Mouse (Mus musculus) cerebellum, adult 9-10 months (tissue): ENCODE measurements at regions not wholly inside any gene's neighbourhood (a gene's known extent, or its start where the extent isn't known, plus 50 kb on each side); places are given as distances from the start of the nearest gene placed in this dataset.
A peak's percentile ranks its signal among the peaks of the same experiment; 100 is the strongest.

Source experiments
- DNase-seq: peaks from one replicate; pipeline ENCODE4 v3.0.0; 2022

DNA sequence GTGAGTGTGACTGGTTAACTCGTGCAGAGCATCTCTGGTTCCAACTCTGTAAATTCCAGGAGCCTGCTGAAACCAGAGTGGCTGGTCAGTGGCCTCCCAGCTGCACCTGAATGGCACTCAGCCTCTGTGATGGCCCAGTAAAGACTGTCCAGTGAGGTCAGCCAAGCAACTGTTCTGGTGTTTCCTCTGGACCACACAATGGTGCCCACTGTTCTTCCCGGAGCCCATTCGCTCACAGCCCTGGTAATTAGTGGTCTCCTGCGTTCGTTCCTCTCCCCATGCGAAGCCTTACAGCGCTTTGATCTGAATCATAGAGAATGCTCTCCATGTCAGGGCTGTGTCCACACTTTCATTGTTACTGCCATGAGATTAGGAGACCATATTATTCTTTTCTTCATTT, 75.5 kb downstream of the Enkur start:
- DNase-seq: no peak

DNA sequence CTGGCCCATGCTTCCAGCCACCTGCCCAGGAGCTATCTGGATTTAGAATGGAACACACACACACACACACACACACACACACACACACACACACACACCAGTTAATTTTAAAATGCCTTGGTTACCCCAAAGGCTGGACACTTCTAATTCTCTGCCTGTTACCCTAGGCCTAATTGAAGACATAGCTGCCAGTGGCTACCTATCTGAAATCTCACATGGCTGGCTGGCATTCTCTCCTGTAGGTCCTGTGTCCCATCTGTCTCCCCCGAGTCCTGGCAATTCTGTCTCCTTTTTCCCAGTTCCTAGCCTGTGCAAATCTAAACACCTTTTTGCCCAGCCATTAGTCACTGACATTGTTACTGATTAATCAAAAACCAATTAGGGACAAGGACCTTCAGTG, 78.6 kb downstream of the Enkur start:
- DNase-seq: peak; percentile 66

DNA sequence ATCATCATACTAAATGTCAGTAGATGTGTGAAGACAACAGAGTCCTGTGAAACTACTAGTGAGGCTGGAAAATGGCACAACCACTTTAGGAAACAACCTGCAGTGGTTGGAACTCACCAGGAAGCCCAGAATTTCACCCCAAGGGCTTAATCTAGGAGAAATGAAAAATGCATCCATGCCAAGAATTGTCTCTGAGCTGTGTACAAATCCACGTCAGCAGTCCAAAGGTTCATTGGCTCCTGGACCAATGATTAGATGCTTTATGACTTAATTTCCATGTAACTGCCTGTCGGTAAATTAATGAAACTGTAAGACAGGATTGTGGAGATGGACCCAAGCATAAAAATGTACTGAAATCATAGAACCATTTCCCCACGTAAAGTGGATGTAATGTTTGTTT, 82.7 kb downstream of the Enkur start:
- DNase-seq: no peak

GRCm38 (mm10) chr2:21121663-21122062, 83.5 kb downstream of the Enkur start:
- no peak for DNase-seq

DNA sequence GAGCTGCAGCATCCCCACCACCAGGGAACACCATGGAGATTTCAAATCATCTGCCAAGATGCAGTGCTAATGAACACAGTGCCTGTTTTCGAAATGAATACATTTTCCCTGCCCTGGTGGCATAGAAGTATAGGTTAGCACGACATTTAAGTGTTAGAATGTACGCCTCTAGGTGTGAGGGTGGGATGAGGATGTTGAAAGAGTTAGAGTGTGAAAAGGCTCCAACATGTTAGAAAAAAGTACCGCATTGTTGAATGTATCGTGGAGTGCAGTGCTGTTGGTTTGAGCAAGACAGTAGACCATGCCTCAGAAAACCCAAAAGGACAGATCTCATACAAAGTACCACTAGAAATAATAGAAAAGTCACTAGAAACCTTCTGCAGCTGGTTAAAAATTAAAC, 88.3 kb downstream of the Enkur start:
- no peak for DNase-seq

DNA sequence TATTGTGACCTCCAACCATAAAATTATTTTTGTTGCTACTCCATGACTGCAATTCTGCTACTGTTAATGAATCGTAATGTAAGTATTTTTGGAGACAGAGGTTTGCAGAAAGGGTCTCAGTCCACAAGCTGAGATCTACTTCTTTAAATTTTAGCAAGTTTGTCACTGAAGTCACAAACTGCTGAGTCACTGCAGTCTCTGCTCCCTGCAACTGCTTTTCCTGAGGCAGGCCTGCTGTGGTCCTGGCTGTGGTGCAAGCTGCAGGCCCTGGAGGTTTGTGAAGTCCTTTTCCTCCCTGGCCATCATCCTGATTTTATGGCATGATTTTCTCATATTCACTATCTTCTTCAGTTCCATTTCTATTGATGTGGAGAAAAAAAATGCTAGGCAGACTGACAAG, 93.6 kb downstream of the Enkur start:
- no peak for DNase-seq

- DNase-seq: no peak
Measured at GRCm38 (mm10) chr2:21100248-21100808, 104.8 kb downstream of the Enkur start.

- peak; percentile 94 for DNase-seq
Measured at GRCm38 (mm10) chr2:21091058-21091971, 113.8 kb downstream of the Enkur start.

GRCm38 (mm10) chr2:21085517-21085916, 116.8 kb upstream of the Arhgap21 start:
- no peak for DNase-seq

GRCm38 (mm10) chr2:21067292-21067850, 98.7 kb upstream of the Arhgap21 start:
- DNase-seq: no peak

DNA sequence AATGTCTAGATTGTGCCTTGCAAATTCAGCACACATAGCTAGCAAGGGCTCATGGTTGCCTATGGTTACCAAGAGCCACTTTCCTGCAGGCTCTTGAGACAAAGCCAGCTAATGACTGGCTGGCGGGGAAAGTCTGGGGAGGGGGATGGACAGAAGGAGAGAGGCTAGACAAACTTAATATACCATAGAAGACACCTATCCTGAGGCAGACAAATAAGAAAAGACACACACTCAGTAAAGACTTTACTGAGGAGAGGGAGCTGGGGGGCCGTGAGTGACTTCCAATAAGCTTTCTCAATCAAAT, 91.6 kb upstream of the Arhgap21 start:
- no peak for DNase-seq

- DNase-seq: no peak
Measured at GRCm38 (mm10) chr2:21059618-21060346, 91.1 kb upstream of the Arhgap21 start.

GRCm38 (mm10) chr2:21058940-21059339, 90.3 kb upstream of the Arhgap21 start:
- no peak for DNase-seq

GRCm38 (mm10) chr2:21056450-21057210, 87.9 kb upstream of the Arhgap21 start:
- DNase-seq: no peak

DNA sequence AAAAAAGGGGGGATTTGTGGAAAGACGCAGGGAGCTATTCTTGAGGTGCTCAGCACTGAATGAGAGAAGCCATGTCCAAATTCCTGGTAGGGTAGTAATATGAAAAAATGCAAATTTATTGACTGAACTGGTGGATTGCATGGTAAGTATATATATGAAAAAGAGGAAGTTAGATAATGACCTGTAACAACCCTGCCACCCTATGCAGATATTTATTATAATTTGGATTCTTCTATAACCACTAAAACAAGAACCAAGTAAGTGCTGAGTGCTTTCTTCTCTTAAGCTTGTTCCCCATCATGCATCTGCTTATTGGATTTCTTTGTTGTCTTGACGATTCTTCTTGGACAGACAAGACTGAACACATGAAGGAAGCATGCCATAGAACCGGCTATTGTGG, 86.7 kb upstream of the Arhgap21 start:
- no peak for DNase-seq

DNA sequence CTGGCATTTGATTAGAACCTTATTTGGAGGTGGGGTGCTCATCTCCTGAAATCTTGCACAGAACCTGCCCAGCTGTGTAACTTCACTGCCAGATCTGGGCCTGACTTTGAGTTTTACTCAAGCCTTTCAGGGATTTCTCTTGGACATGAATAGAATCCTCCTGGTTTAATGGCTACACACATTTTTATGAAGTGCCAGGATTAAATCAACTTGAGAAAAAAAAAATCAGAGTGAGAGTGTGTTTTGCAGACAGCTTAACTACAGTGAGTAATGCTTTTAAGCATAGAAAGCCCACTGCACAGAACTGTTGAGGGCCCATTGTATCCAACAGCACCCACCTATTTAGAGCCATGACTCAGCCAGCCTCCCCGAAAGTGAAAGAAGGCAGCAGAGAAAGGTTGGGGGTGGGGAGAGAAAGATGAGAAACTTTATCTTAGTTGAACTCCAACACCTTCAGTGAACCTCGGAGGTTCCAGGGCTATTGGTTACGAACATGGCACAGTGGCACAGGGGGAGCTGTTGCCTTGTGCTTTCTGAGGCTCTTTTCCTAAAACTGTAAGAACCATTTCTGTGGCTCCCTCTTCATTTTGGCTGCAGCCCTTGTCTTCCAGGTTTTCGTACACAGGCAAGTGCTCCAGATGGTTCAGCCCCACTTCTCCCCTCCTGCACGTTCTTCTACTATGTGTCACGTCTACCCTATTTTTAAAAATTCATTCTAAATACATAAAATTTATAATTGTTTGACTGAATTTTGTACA, 85.8 kb upstream of the Arhgap21 start:
- DNase-seq: no peak

DNA sequence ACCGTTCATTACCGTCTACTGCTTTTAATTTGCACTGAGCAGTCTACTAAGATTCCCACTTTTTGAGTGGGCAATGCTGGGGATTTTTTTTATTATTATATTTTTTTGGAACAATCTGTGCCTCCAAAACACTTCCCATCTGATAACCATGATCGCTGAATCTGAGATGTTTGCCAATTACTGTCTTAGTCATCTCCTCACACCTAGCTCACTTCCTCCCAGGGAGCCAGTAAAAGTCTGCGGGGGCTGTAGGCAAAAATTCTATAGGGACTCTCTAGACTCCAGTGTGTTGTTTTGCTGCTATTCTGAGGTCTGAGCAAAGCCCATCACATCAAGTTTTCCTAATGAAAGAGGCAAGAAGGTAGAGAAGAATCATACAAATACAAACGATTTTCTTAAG, 84.9 kb upstream of the Arhgap21 start:
- no peak for DNase-seq

DNA sequence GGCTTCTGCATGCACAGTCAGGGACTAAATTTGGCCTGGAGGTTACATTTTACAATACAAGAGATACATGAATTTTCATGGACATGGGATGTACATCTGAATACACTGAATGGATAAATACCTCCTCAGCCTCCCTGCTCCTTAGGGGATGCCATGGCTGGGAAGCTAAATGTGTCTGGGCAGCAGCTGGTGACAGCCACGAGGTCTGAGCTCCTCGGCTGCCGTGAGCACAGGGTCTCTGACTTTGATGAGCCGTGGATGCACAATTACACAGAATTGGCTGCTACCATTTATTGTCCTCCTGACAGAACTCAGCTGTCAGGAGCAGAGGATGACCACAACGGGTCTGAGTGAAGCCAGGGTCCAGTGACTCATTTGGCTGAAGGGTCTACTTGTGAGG, 80.3 kb upstream of the Arhgap21 start:
- no peak for DNase-seq

DNA sequence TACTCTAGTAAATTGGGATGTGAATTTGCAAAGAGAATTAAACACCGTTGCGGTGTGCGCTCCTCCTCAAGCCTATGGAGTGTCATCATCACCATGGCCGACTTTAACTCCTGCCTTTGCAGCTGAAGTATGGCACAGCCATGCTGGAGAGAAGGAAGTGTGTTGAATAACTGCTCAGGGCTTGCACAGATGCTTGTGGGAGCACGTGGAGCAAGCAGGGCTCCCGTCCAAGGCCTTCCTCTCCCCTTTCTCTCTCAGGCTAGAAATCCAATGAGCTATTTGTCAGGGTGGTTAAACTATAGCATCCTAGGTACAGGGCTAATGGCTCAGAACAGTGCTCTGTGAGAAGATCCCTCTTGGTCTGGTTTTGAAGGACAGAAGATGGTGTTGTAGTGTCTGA, 79.5 kb upstream of the Arhgap21 start:
- DNase-seq: no peak

GRCm38 (mm10) chr2:21046503-21047116, 77.9 kb upstream of the Arhgap21 start:
- DNase-seq: peak; percentile 15

DNA sequence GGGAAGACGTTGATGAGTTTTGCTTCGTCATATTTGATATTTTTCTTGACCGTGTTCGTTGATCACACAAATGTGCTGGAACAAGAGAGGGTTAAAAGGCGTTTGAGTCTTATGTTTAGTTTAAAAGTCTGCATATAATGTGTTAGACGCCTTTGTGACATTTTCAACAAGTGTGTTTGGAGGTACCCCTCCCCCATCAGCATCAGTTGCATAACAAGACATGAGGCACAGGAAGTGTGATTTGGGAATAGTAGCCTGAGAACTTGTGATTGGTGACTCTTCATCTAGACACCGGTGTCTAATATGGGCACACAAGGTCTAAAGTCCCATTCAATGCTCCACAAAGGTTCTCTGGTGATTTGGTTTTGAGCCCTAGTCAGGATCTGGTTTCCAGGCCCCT, 76.1 kb upstream of the Arhgap21 start:
- no peak for DNase-seq

- no peak for DNase-seq
Measured at GRCm38 (mm10) chr2:21044007-21044406, 75.3 kb upstream of the Arhgap21 start.
